Mouse (Mus musculus) embryonic fibroblast, embryonic 13.5 days (primary cell): ENCODE data around the gene Duox1. TPM values are rescaled to one million over a fixed set of nuclear protein-coding genes. Genes with fewer than 3 reads are reported as not detected.
"Not testable (repeated sequence)": the region's sequence is repeated elsewhere in the genome, so short reads cannot be mapped to it uniquely, and the experiment has no call there.

Experiments used
- H3K27ac ChIP-seq: 2 replicates; pipeline ENCODE4 v1.5.1; 2012; ENCODE audit warnings: low read length, control low read depth, inconsistent platforms; ENCODE audit not compliant: insufficient read depth
- H3K4me1 ChIP-seq: 2 replicates; pipeline ENCODE4 v1.6.1; 2011; ENCODE audit warnings: low read length; ENCODE audit not compliant: control insufficient read depth, insufficient read depth
- H3K4me3 ChIP-seq: 2 replicates; pipeline ENCODE4 v1.5.1; 2011; ENCODE audit warnings: mild to moderate bottlenecking, control low read depth, low read length; ENCODE audit not compliant: insufficient read depth
- CTCF ChIP-seq: IDR thresholded peaks from 2 replicates; pipeline ENCODE4 v1.5.1; 2011; ENCODE audit warnings: mild to moderate bottlenecking, control low read depth, low read length, moderate library complexity, borderline replicate concordance; ENCODE audit not compliant: insufficient read depth
- POLR2A ChIP-seq: IDR thresholded peaks from 2 replicates; pipeline ENCODE4 v1.6.1; 2011; ENCODE audit warnings: low read depth, mild to moderate bottlenecking, control low read depth, low read length, moderate library complexity
- polyA plus RNA-seq: library from polyadenylated mRNA; stranded (reverse); fragments of >200 nt; gene quantifications from 2 replicates; pipeline ENCODE4 v1.2.4, GENCODE M21; 2011; ENCODE audit warnings: low read depth; ENCODE audit not compliant: missing spikeins, insufficient read length

The Duox1 gene
- polyA plus RNA-seq, 1 experiment: not detected

GRCm38 (mm10) chr2:122380768-122381311 lies 65.4 kb downstream of the Duox1 start:
- no peak overlapping the region for H3K27ac ChIP-seq
- H3K4me3 ChIP-seq: no peak overlapping the region
- H3K4me1 ChIP-seq: no peaks in the 10 kb centered on the region
- TF ChIP-seq CTCF (no peak), POLR2A (no peak)

DNA sequence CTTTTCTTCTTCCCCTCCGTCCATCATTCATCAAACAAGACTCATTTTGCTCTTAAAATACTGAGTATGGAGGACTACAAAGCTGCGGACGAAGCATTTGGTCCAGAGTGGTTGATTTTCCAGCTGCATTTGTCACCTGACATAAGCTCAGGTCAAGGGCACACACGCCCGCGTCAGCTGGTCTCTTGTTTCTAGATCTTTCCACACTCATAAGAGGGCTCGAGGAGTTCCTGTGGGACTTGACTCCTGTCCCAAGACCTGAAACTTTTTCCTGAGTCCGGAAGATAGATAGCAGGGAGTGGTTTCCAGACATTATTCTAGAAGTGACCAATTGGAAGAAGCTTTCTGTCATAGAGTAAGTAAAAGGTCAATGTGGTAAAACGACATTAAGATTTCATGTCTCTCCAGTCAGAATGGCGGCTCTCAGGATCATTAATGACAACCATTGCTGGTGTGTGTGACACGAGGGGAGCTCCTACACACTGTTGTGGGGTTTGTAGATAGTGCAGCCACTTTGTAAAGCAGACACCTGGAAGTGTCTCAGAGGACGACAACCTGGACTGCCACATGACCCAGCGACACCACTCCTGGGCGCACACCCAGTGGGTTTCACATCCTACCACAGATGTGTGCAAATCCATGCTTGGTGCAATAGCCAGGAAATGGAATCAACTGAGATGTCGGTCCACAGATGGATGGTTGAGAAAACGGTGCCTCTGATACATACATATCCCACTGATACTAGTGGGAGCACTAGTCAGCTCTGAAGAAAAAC lies 66.0 kb downstream of the Duox1 start:
- TF ChIP-seq CTCF (no peak), POLR2A (no peak)
- H3K4me3 ChIP-seq: no peak overlapping the region
- no peaks in the 10 kb centered on the region for H3K4me1 ChIP-seq

GRCm38 (mm10) chr2:122382121-122382520 lies 66.6 kb downstream of the Duox1 start:
- Histone ChIP-seq H3K4me1 (no peaks in the 10 kb centered on the region), H3K27ac (no peak overlapping the region), H3K4me3 (no peak overlapping the region)
- TF ChIP-seq POLR2A (no peak), CTCF (no peak)

More for the DNA sequence above, 66.0 kb downstream of the Duox1 start:
- no peak overlapping the region for H3K27ac ChIP-seq

DNA sequence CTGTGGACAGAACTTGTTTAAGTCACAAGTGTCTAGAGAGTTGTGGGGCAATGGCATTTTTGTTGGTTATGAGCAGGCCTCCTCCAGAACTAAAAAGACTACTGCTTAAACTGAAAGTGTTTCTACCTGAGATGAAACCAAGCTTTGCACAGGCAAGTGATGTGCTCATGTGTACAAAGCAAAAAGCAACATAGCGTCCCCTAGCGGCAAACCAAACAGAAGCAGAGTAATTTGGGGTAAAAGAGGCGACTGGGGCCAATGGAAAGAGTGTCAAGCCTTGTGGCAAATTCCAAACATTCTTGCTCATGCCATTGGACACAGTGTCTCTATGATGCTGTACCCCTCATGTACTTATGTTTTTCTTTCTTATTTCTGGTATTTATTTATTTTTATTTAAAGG lies 69.6 kb downstream of the Duox1 start:
- Histone ChIP-seq H3K4me1 (no peaks in the 10 kb centered on the region), H3K4me3 (no peak overlapping the region), H3K27ac (no peak overlapping the region)
- TF ChIP-seq CTCF (no peak), POLR2A (no peak)

DNA sequence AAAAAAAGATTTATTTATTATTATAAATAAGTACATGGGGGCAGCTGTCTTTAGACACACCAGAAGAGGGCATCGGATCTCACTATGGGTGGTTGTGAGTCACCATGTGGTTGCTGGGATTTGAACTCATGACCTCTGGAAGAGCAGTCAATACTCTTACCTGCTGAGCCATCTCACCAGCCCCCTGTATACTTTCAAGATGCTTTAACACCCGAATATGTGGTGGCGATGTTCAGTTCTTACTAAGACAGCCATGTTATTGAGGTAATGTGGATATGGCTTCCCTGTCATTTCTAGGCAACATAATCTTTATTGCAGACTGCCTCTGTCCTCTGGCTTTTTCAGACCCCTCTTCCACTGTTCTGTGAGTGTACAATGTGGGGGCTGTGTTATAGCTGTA lies 71.7 kb downstream of the Duox1 start:
- not testable (repeated sequence) for H3K4me3 ChIP-seq, H3K4me1 ChIP-seq, H3K27ac ChIP-seq

- TF ChIP-seq POLR2A: no peak
- no peak for TF ChIP-seq CTCF
- Histone ChIP-seq H3K4me1 (no peaks in the 10 kb centered on the region), H3K27ac (no peak overlapping the region), H3K4me3 (no peak overlapping the region)
These were observed 80.7 kb downstream of the Duox1 start for GRCm38 (mm10) chr2:122396150-122396549.

Other genes with a start within 250 kb of the Duox1 start
- gene Spg11, start 197.3 kb upstream of the Duox1 start, polyA plus RNA-seq: 21.0 and 21.7 TPM in 2 replicates
- gene B2m, start 168.0 kb upstream of the Duox1 start, polyA plus RNA-seq: 1,628 and 1,672 TPM in 2 replicates
- 0.37 and 0.68 TPM in 2 replicates for gene Trim69, start 155.0 kb upstream of the Duox1 start, polyA plus RNA-seq
- not detected in 2 replicates for gene Patl2, start 129.5 kb upstream of the Duox1 start, polyA plus RNA-seq
- not detected in 2 replicates for gene Terb2, start 129.4 kb upstream of the Duox1 start, polyA plus RNA-seq
- gene Sord, start 80.9 kb upstream of the Duox1 start, polyA plus RNA-seq: 10.0 and 17.9 TPM in 2 replicates
- not detected in 2 replicates for gene Duox2, start 17.2 kb upstream of the Duox1 start, polyA plus RNA-seq
- not detected in 2 replicates for gene Duoxa2, start 16.8 kb upstream of the Duox1 start, polyA plus RNA-seq
- 0.48 and 0.58 TPM in 2 replicates for gene Duoxa1, start 1.9 kb upstream of the Duox1 start, polyA plus RNA-seq
- 10.6 and 12.3 TPM in 2 replicates for gene Shf, start 53.5 kb downstream of the Duox1 start, polyA plus RNA-seq
- gene Slc28a2, start 110.8 kb downstream of the Duox1 start, polyA plus RNA-seq: not detected in 2 replicates
- gene Gm14085, start 169.3 kb downstream of the Duox1 start, polyA plus RNA-seq: not detected in 2 replicates